Mouse (Mus musculus): ENCODE results near the gene Prpf8.

GRCm38 (mm10) chr11:75551321-75551720 lies 64.7 kb downstream of the Prpf8 start:
- no peak for TF ChIP-seq CTCF (IDR thresholded peaks at IDR 0.05; ENCODE audit: insufficient read depth, low read depth, low read length)
- no peak for TF ChIP-seq POLR2A (IDR thresholded peaks at IDR 0.05; ENCODE audit: insufficient read depth, low read depth, low read length)

All from olfactory bulb, adult 2 months (tissue).